Mouse (Mus musculus): Measurements from ENCODE around the gene P2rx1.

GRCm38 (mm10) chr11:73036889-73037288 lies 38.0 kb downstream of the P2rx1 start:
- TF ChIP-seq EP300 (IDR thresholded peaks at IDR 0.05; ENCODE audit: insufficient read depth, low read depth, low read length) (no peak), CTCF (IDR thresholded peaks at IDR 0.05) (no peak)

Data from heart, adult 2 months (tissue).